Mouse (Mus musculus) heart, embryonic 14.5 days (tissue): ENCODE data around the gene Gli2. TPM values are rescaled to one million over a fixed set of nuclear protein-coding genes. Genes with fewer than 3 reads are reported as not detected.

Experiments used
- ATAC-seq: fragments of 200-750 bp; cut with Nextera tagmentation; 2 replicates; pipeline ENCODE4 v1.8.0; 2017; ENCODE audit warnings: low read depth, moderate TSS enrichment; ENCODE audit not compliant: insufficient number of reproducible peaks, insufficient read depth, low FRiP score
- H3K27ac ChIP-seq, 2 experiments: fragments of 200-500 bp in 1 of 2; fragments of 300-500 bp in 1 of 2; sonication (generic) in 1 of 2; replicated peaks in 1 of 2; 2 replicates each; pipeline ENCODE4 v1.5.1; 2012 to 2014; ENCODE audit warnings: low read depth in 2 of 2, low read length in 2 of 2, control low read depth in 1 of 2, mild to moderate bottlenecking in 1 of 2, mixed read lengths in 1 of 2; ENCODE audit not compliant: control insufficient read depth in 1 of 2, insufficient read depth in 1 of 2
- H3K27me3 ChIP-seq: fragments of 300-500 bp; sonication (generic); 2 replicates; pipeline ENCODE4 v1.6.1; 2014; ENCODE audit warnings: mild to moderate bottlenecking, low read length, control low read depth; ENCODE audit not compliant: control insufficient read depth, insufficient read depth
- H3K36me3 ChIP-seq: fragments of 300-500 bp; sonication (generic); 2 replicates; pipeline ENCODE4 v1.6.1; 2014; ENCODE audit warnings: mild to moderate bottlenecking, control low read depth, low read length, mixed read lengths; ENCODE audit not compliant: control insufficient read depth, insufficient read depth
- H3K4me1 ChIP-seq, 2 experiments: fragments of 200-500 bp in 1 of 2; fragments of 300-500 bp in 1 of 2; sonication (generic) in 1 of 2; 2 replicates each; pipeline ENCODE4 v1.6.1; 2012 to 2014; ENCODE audit warnings: low read length in 2 of 2, control low read depth in 1 of 2, mixed read lengths in 1 of 2; ENCODE audit not compliant: control insufficient read depth in 2 of 2, insufficient read depth in 2 of 2
- H3K4me2 ChIP-seq: fragments of 300-500 bp; sonication (generic); 2 replicates; pipeline ENCODE4 v1.6.1; 2014; ENCODE audit warnings: mild to moderate bottlenecking, low read length
- H3K4me3 ChIP-seq, 2 experiments: fragments of 200-500 bp in 1 of 2; fragments of 300-500 bp in 1 of 2; sonication (generic) in 1 of 2; 2 replicates each; pipeline ENCODE4 v1.5.1; 2012 to 2014; ENCODE audit warnings: low read length in 2 of 2, mild to moderate bottlenecking in 2 of 2, control low read depth in 1 of 2, low read depth in 1 of 2, moderate library complexity in 1 of 2; ENCODE audit not compliant: control insufficient read depth in 1 of 2, insufficient read depth in 1 of 2
- H3K9ac ChIP-seq: fragments of 300-500 bp; sonication (generic); 2 replicates; pipeline ENCODE4 v1.6.1; 2014; ENCODE audit warnings: mild to moderate bottlenecking, low read length
- H3K9me3 ChIP-seq: fragments of 300-500 bp; sonication (generic); 2 replicates; pipeline ENCODE4 v1.6.1; 2016; ENCODE audit warnings: low read length, control low read depth; ENCODE audit not compliant: control insufficient read depth
- WGBS: fragments of 180-500 bp; shearing (Covaris S2); extraction: QIAGEN DNeasy Blood & Tissue Kit; methylation state at CpG from one replicate; pipeline ENCODE4 v1.1.7; 2014; 5-methylcytosine and 5-hydroxymethylcytosine counted together
- polyA plus RNA-seq: library from polyadenylated mRNA; unstranded; fragments of >200 nt; fragmentation: Nextera tagmentation; extraction: Ambion mirVana; gene quantifications from 2 replicates; pipeline ENCODE4 v1.2.1, GENCODE M21; 2014

Gli2 gene
- polyA plus RNA-seq, 1 experiment from 2014 or later = 3.9 TPM

DNA sequence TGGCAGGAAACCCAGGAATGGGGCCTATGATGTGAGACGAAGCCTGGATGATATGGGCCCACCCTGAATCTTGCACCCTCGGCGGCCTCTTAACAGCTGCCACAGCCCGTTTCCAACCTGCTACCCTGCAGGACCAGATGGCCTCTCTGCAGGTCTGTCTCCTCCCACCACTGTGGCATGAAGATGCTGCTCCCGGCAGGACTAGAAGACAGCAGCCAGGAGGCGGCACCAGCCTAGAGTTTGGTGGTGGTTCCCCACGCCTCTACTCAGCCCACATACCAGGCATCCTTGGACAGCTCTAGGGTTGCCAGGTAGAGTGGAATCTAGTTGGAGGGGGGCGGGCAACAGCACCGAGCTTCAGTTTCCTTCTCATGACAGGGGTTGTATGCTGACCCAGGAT is 188.7 kb downstream of the Gli2 start:
- 54% methylated on average over 9 of the region's 9 CpGs for WGBS
- Histone ChIP-seq H3K9me3 (no peaks in the 10 kb centered on the region), H3K4me2 (no peak overlapping the region), H3K27me3 (no peaks in the 10 kb centered on the region), H3K9ac (no peak overlapping the region), H3K36me3 (no peaks in the 10 kb centered on the region; the same call in 1 of the 2 replicates), H3K27ac (no peak overlapping the region), H3K4me3 (no peak overlapping the region), H3K4me1 (no peaks in the 10 kb centered on the region)
- ATAC-seq = no peak

DNA sequence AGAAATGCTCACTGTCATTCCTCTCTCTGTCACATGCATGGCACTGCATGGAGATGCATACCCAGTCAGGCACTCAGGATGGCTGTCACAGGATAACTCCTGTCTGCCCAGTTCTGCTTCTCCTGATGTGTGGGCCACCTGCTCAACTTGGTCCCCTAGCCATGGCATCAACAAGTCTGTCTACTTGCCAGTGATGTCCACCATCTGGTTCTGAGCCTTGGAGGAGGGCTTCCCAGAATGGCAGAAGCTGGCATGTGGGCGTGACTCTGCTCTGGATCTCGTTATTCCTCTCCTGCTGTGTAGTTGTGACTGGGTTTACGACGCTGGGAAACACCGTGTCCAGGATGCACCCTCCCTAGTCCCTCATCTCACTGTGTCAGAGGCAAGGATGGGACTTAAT is 189.4 kb downstream of the Gli2 start:
- 73% methylated on average over 5 of the region's 5 CpGs for WGBS
- H3K27ac ChIP-seq = no peak overlapping the region

DNA sequence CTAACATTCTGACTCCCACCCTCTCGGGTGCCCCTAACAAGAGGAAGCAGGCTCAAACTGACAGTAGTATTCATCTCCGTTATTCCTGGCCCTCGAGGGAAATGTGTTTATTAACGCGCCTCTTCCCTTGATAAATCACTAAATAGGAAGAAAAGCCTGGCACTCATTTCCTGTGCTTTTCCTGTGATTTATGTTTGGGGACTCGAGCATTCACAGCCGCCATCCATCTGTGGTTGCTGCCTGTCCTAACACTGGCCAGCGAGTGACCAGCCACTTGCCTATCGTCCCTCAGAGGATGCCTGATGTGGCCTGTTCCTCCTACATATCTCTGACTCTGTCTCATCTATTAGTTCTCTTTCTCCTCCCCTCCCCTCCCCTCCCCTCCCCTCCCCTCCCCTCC is 195.3 kb downstream of the Gli2 start:
- 59% methylated on average over 9 of the region's 9 CpGs for WGBS
- H3K4me3 ChIP-seq = no peak overlapping the region
- peaks cover 2% of the 10 kb centered on the region; the same call in 1 of the 2 replicates for H3K36me3 ChIP-seq
- no peak for ATAC-seq
- H3K4me1 ChIP-seq = no peaks in the 10 kb centered on the region
- no peak overlapping the region for H3K27ac ChIP-seq
- H3K4me2 ChIP-seq = no peak overlapping the region
- H3K9me3 ChIP-seq = no peaks in the 10 kb centered on the region
- no peak overlapping the region for H3K9ac ChIP-seq
- H3K27me3 ChIP-seq = no peaks in the 10 kb centered on the region

More for the DNA sequence above, 189.4 kb downstream of the Gli2 start:
- Histone ChIP-seq H3K9me3 (no peaks in the 10 kb centered on the region), H3K4me1 (no peaks in the 10 kb centered on the region), H3K36me3 (no peaks in the 10 kb centered on the region; the same call in 1 of the 2 replicates), H3K9ac (no peak overlapping the region), H3K4me3 (no peak overlapping the region), H3K27me3 (no peaks in the 10 kb centered on the region), H3K4me2 (no peak overlapping the region)
- no peak for ATAC-seq

DNA sequence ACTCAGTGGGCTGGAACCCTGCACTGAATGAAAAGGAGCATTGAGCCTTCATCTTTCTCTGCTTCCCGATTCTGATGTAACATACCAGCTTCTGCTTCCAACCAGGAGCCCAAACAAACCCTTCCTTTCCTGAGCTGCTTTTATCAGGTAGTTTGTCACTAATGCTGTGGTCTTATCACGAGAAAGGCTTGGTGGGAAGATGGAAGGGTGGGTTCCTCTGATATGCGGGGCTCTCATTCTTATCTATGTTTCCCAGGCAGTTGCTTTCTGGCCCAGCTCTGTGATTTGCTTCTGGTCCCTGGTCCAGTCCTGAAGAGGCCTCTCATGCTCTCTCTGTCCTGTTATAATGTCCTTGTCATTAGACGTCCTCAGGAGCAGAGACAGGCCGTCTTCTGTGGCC is 222.8 kb downstream of the Gli2 start:
- no peaks in the 10 kb centered on the region for H3K9me3 ChIP-seq
- H3K27ac ChIP-seq = no peak overlapping the region
- H3K4me1 ChIP-seq = peaks cover 0 to 8% of the 10 kb centered on the region in 2 experiments; a peak in 1 of 4 replicates
- H3K36me3 ChIP-seq = 0 out of 2 replicates have a peak, but pooled peaks cover 5% of the 10 kb centered on the region
- WGBS = 7% methylated on average over 5 of the region's 5 CpGs
- no peak overlapping the region for H3K9ac ChIP-seq
- H3K4me2 ChIP-seq = no peak overlapping the region
- H3K27me3 ChIP-seq = no peaks in the 10 kb centered on the region
- H3K4me3 ChIP-seq = no peak overlapping the region
- ATAC-seq = no peak

DNA sequence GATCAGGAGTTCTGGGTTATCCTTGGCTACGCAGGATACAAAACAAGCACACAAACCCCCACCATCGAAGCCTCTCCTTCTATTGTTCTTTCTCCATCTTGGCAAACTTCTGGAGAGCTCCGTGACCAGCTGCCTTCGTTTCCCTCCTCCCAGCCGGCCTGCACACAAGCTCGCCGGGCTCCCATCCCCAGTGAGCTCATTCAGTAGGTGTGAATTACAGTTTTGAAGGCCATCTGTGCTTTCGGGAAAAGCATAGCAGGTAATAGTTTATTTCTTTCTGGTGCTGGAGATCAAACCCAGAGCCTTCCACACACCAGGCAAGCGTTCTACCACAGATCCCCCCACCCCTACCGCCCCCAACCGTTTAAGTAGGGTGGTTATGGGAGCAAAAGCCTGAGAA is 226.8 kb downstream of the Gli2 start:
- Histone ChIP-seq H3K27ac (no peak overlapping the region), H3K9ac (no peak overlapping the region), H3K9me3 (0 out of 2 replicates have a peak, but pooled peaks cover 2% of the 10 kb centered on the region), H3K4me2 (no peak overlapping the region), H3K4me3 (no peak overlapping the region), H3K4me1 (peaks cover 0 to 10% of the 10 kb centered on the region in 2 experiments; a peak in 1 of 4 replicates), H3K27me3 (no peaks in the 10 kb centered on the region), H3K36me3 (no peaks in the 10 kb centered on the region)
- 81% methylated on average over 11 of the region's 11 CpGs for WGBS
- ATAC-seq = no peak

DNA sequence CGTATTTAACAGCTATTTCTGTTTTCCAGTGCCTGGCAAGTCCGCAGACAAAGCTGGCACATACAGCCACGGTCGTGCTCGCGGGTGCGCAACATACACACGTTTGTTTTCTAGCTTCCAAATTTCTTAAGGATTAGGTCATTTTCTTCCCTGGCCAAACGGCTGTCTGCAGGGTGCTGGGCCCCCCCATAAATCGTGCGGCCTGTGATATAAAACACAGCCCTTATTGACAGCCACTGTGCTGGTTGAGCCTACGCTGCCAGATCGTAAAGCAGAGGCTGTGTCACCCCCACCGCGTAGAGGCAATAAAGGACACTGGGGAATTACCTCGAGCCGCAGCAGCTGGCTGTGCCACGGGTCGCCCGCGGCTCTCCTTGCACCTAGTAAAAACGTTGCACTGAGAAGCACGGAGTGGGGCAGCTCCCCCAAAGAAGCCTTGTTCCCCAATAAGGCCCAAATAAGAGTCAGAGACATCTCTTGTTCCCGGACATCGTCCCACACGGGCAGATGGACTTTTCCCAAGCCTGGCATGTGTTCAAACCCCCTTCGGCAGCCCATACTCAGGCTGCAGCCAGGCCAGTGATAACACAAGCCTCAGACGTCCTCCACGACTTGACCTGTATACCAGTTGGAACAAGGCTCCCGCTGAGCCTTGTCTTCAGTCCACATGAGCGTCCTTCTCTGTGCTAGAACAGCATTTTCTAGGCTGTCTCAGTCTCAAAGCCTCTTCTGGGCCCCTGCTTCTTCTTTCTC is 227.8 kb downstream of the Gli2 start:
- H3K4me1 ChIP-seq = peaks cover 0 to 7% of the 10 kb centered on the region in 2 experiments; a peak in 1 of 4 replicates
- no peaks in the 10 kb centered on the region for H3K27me3 ChIP-seq
- peak; percentile 73; the same call in 1 of the 2 replicates for ATAC-seq
- no peaks in the 10 kb centered on the region for H3K36me3 ChIP-seq
- 0 out of 2 replicates have a peak, but pooled peaks cover 2% of the 10 kb centered on the region for H3K9me3 ChIP-seq
- H3K9ac ChIP-seq = no peak overlapping the region
- H3K4me2 ChIP-seq = peak overlapping the region; percentile 16; the same call in 1 of the 2 replicates
- 51% methylated on average over 31 of the region's 31 CpGs for WGBS
- no peak overlapping the region for H3K4me3 ChIP-seq
- H3K27ac ChIP-seq = peak overlapping the region; percentile 15 to 25; a peak in 3 of 4 replicates

DNA sequence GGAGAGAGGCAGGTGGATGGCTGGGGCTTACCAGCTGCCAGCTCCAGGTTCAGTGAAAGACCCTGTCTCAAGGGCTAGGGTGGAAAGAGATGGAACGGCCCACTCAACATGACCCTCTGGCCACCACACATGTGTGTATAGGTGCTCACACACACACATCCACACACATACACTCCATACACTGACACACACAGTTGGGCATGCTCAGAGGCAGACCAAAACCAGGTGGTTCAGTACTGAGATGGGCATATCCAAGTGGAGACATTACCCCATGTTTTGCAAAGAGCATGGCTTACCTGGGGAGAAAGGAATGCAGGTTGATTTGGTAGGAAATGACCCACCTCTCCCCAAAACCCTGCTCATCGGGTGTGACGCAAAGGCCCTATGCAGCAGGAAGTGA is 228.4 kb downstream of the Gli2 start:
- H3K4me1 ChIP-seq = peaks cover 0 to 7% of the 10 kb centered on the region in 2 experiments; a peak in 1 of 4 replicates
- peak overlapping the region in 1 of 2 experiments; percentile 29; a peak in 1 of 4 replicates for H3K27ac ChIP-seq
- no peak overlapping the region for H3K4me2 ChIP-seq
- H3K9me3 ChIP-seq = peaks cover 2% of the 10 kb centered on the region; the same call in 1 of the 2 replicates
- no peaks in the 10 kb centered on the region for H3K27me3 ChIP-seq
- H3K36me3 ChIP-seq = no peaks in the 10 kb centered on the region
- no peak overlapping the region for H3K4me3 ChIP-seq
- no peak for ATAC-seq
- H3K9ac ChIP-seq = no peak overlapping the region
- WGBS = 65% methylated on average over 3 of the region's 3 CpGs
